In the genomic region with DNA sequence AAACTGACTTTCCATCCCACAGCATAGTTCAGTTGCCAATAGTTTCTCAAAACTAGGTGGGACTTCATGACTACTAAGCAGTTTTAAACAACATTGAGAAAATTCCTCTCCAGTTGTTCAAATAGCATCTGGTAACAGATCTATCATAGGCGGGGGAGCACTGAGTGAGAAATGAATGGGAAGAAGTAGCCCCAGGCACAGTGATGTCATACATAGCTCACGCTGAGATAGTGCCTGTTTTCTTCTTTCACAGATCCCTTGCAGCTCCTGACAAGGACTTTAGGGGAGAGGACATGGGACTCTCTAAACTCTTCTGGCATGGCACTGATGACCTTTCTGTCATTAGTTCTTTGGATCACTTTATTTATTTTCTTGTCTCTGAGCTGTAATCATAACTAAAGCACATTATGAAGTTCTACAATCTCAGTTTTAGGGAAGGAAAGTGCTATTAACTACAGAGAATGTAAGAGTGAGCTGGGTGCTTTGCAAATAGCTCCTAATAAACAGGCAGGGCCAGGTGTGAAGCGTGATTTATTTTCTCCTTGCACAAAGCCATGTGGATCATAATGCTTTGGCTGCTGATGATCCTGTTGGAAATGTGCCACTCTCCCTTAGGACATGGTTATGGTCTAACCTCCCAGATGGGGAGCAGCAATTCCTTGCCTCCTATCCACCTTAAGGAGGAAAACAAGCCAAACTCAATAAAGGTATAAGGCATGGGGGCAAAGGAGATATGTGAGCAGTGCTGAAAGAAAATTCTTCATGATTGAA, we compare ENCODE assay signal across 22 mouse cellular contexts.
DNase-seq lines count a peak whose midpoint lies in the region; ATAC-seq lines count a peak whose summit lies in the region.
"Had no signal": no experiment of that assay in that cellular context is flagged by ENCODE, and none has a peak within 500 bp of the region (broad histone marks: within the 10 kb centered on the region; RNA-seq: fewer than 3 reads in every experiment).

No protein-coding gene starts in this region.

- H3K4me1 ChIP-seq in limb, embryonic 13.5 days = 0 out of 2 replicates have a peak, but pooled peaks cover 2% of the 10 kb centered on the region
- no peaks in the 10 kb centered on the region for H3K4me1 ChIP-seq in limb, embryonic 10.5 days
- H3K4me1 ChIP-seq: embryonic facial prominence, embryonic 13.5 days; forebrain, embryonic 10.5 days; heart, embryonic 13.5 days had no signal

- 51% methylated on average over 3 of the region's 3 CpGs for WGBS in limb, embryonic 13.5 days
- WGBS in limb, embryonic 10.5 days = 73% methylated on average over 3 of the region's 3 CpGs

- peak; percentile 7 for DNase-seq in embryo, embryonic 10 days (ENCODE audit: low spot score)
- no peak for DNase-seq in embryo, embryonic 9.5 days (ENCODE audit: extremely low spot score)
- DNase-seq in limb, embryonic 10.5 days (ENCODE audit: low spot score) = no peak
- peak; percentile 18 for DNase-seq in embryo, embryonic 10.5 days (ENCODE audit: low spot score)
- DNase-seq in mesoderm, embryonic 11.5 days (ENCODE audit: low read depth, low spot score) = peak; percentile 22
- DNase-seq in frontal cortex, postnatal 14 days (ENCODE audit: low spot score in 2 of 2) = no peak
- no peak for DNase-seq in kidney, adult 11 months
- DNase-seq: adrenal gland, postnatal 10 days; cerebellum, adult 11 months; cerebellum, adult 8-10 months; cerebellum, postnatal 36 days; gastrocnemius, postnatal 36 days; heart, adult 11 months; heart, postnatal 36 days; kidney, adult 18-20 months had no signal

- ATAC-seq in limb, embryonic 13.5 days (ENCODE audit: low FRiP score, low read depth) = peak; percentile 69
- ATAC-seq: forebrain, embryonic 14.5 days; hindbrain, embryonic 16.5 days had no signal

- H3K9ac ChIP-seq in limb, embryonic 13.5 days = no peak overlapping the region
- H3K9ac ChIP-seq: embryonic facial prominence, embryonic 13.5 days; heart, embryonic 13.5 days had no signal

- H3K27ac ChIP-seq in limb, embryonic 13.5 days = no peak overlapping the region
- H3K27ac ChIP-seq in limb, embryonic 10.5 days = no peak overlapping the region
- H3K27ac ChIP-seq: embryonic facial prominence, embryonic 13.5 days; forebrain, embryonic 10.5 days; heart, embryonic 13.5 days had no signal

- H3K36me3 ChIP-seq in limb, embryonic 13.5 days = no peaks in the 10 kb centered on the region
- H3K36me3 ChIP-seq in limb, embryonic 10.5 days = no peaks in the 10 kb centered on the region
- H3K36me3 ChIP-seq: embryonic facial prominence, embryonic 13.5 days; forebrain, embryonic 10.5 days; heart, embryonic 13.5 days had no signal

- no peaks in the 10 kb centered on the region for H3K9me3 ChIP-seq in limb, embryonic 13.5 days
- no peaks in the 10 kb centered on the region for H3K9me3 ChIP-seq in limb, embryonic 10.5 days (replicated peaks)
- H3K9me3 ChIP-seq: embryonic facial prominence, embryonic 13.5 days; forebrain, embryonic 10.5 days; heart, embryonic 13.5 days had no signal

- no peak overlapping the region for H3K4me2 ChIP-seq in limb, embryonic 13.5 days (replicated peaks)
- H3K4me2 ChIP-seq: embryonic facial prominence, embryonic 13.5 days; heart, embryonic 13.5 days had no signal

- H3K4me3 ChIP-seq in limb, embryonic 13.5 days = no peak overlapping the region
- H3K4me3 ChIP-seq in limb, embryonic 10.5 days = no peak overlapping the region
- H3K4me3 ChIP-seq: embryonic facial prominence, embryonic 13.5 days; forebrain, embryonic 10.5 days; heart, embryonic 13.5 days had no signal

- no peaks in the 10 kb centered on the region for H3K27me3 ChIP-seq in limb, embryonic 13.5 days
- no peaks in the 10 kb centered on the region for H3K27me3 ChIP-seq in limb, embryonic 10.5 days (ENCODE audit: low read depth, poor library complexity, severe bottlenecking)
- H3K27me3 ChIP-seq: CH12.LX; embryonic facial prominence, embryonic 13.5 days; heart, embryonic 13.5 days had no signal

Comparison
In these comparisons a context has a peak if more than half of its experiments do, and no peak if none do; other contexts are left out.
1. DNase-seq: peak in embryo, embryonic 10 days (single experiment), embryo, embryonic 10.5 days (single experiment) and mesoderm, embryonic 11.5 days (single experiment); none in embryo, embryonic 9.5 days (single experiment), limb, embryonic 10.5 days (single experiment), frontal cortex, postnatal 14 days (0 of 2) and kidney, adult 11 months (single experiment).